8 mouse cellular contexts compared by ENCODE assay signal in the genomic region with DNA sequence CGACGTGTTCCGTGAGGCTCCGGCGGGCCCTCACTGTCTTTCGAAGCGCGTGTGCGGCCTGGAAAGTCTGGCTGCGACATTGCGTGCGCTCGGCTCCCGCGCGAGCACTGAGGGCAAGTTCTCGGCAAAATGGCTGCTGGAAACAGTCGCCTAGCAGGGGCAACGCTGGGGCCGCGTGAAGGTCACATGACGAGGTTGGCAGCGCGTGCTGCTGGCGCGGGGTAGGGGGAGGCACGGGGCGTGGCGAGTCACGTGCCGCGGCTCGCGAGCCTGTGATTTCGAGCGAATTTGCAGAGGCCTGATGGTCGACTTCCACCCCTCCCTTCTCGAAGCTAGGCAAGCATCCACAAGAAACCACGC. TPM values are rescaled to one million over a fixed set of nuclear protein-coding genes. Genes with fewer than 3 reads are reported as not detected.
DNase-seq lines count a peak whose midpoint lies in the region; ATAC-seq and TF ChIP-seq lines count a peak whose summit lies in the region.

No protein-coding gene starts in this region.

- H3K27me3 ChIP-seq in ES-Bruce4 (ENCODE audit: control insufficient read depth, insufficient read depth, low read length, poor library complexity, severe bottlenecking) = no peaks in the 10 kb centered on the region
- H3K27me3 ChIP-seq in forebrain, embryonic 14.5 days (replicated peaks; ENCODE audit: control insufficient read depth, insufficient read depth, low read length) = no peaks in the 10 kb centered on the region
- peaks cover 12% of the 10 kb centered on the region for H3K27me3 ChIP-seq in liver, embryonic 16.5 days (ENCODE audit: control insufficient read depth, insufficient read depth, low read depth, low read length)
- no peaks in the 10 kb centered on the region for H3K27me3 ChIP-seq in neural tube, embryonic 11.5 days (ENCODE audit: control insufficient read depth, insufficient read depth, low read length)
- no peaks in the 10 kb centered on the region for H3K27me3 ChIP-seq in stomach, postnatal 0 days (ENCODE audit: control insufficient read depth, insufficient read depth, low read length)

- intact Hi-C loops in heart, postnatal 10 days (cut with DNase I) = loop anchor here (1.0 to 5.0 kb wide), 3 partner anchors 23 to 74 kb away; no protein-coding TSS in a partner anchor

- peak; percentile 71 for ATAC-seq in cerebellum, adult (ENCODE audit: insufficient number of reproducible peaks, low FRiP score, low TSS enrichment)
- ATAC-seq in forebrain, embryonic 14.5 days = peak; percentile 96
- peak; percentile 64 for ATAC-seq in liver, embryonic 16.5 days (ENCODE audit: low read depth)
- ATAC-seq in neural tube, embryonic 11.5 days (ENCODE audit: insufficient read depth, low FRiP score, low TSS enrichment) = peak; percentile 91
- peak; percentile 91 for ATAC-seq in stomach, postnatal 0 days (ENCODE audit: low FRiP score, low TSS enrichment)

- 1% methylated on average over 35 of the region's 39 CpGs for WGBS in forebrain, embryonic 14.5 days
- under 1% methylated on average over 39 of the region's 39 CpGs for WGBS in liver, embryonic 16.5 days (ENCODE audit: insufficient replicate concordance)
- WGBS in neural tube, embryonic 11.5 days = 1% methylated on average over 39 of the region's 39 CpGs
- WGBS in stomach, postnatal 0 days = 1% methylated on average over 39 of the region's 39 CpGs

- no peak for TF ChIP-seq CTCF in ES-Bruce4 (IDR thresholded peaks at IDR 0.05; ENCODE audit: low read depth, low read length)
- TF ChIP-seq CTCF in stomach, postnatal 0 days (IDR thresholded peaks at IDR 0.05; ENCODE audit: low read depth) = no peak

- no peaks in the 10 kb centered on the region for H3K36me3 ChIP-seq in ES-Bruce4 (ENCODE audit: control insufficient read depth, insufficient read depth, low read length, poor library complexity, severe bottlenecking)
- H3K36me3 ChIP-seq in forebrain, embryonic 14.5 days (ENCODE audit: control insufficient read depth, insufficient read depth, low read length) = no peaks in the 10 kb centered on the region
- no peaks in the 10 kb centered on the region for H3K36me3 ChIP-seq in liver, embryonic 16.5 days (ENCODE audit: control insufficient read depth, insufficient read depth)
- H3K36me3 ChIP-seq in neural tube, embryonic 11.5 days (ENCODE audit: control insufficient read depth, insufficient read depth, low read length) = no peaks in the 10 kb centered on the region
- no peaks in the 10 kb centered on the region for H3K36me3 ChIP-seq in stomach, postnatal 0 days (ENCODE audit: control insufficient read depth, insufficient read depth, low read length)

- TF ChIP-seq POLR2A in ES-Bruce4 (IDR thresholded peaks at IDR 0.05; ENCODE audit: insufficient read depth, low read length) = no peak

- peak overlapping the region; percentile 58 for H3K4me3 ChIP-seq in ES-Bruce4 (ENCODE audit: low read depth, low read length)
- H3K4me3 ChIP-seq in forebrain, embryonic 14.5 days (ENCODE audit: low read depth, low read length) = peak overlapping the region; percentile 51
- H3K4me3 ChIP-seq in liver, embryonic 16.5 days (ENCODE audit: low read depth, low read length) = peak overlapping the region; percentile 66
- peak overlapping the region; percentile 46 for H3K4me3 ChIP-seq in neural tube, embryonic 11.5 days (ENCODE audit: low read depth, low read length)
- H3K4me3 ChIP-seq in stomach, postnatal 0 days (ENCODE audit: low read depth, low read length) = peak overlapping the region; percentile 49

- H3K9me3 ChIP-seq in ES-Bruce4 (replicated peaks; ENCODE audit: control insufficient read depth, insufficient read depth, low read length, poor library complexity, severe bottlenecking) = no peaks in the 10 kb centered on the region
- no peaks in the 10 kb centered on the region for H3K9me3 ChIP-seq in forebrain, embryonic 14.5 days (replicated peaks; ENCODE audit: control insufficient read depth, low read length)
- H3K9me3 ChIP-seq in liver, embryonic 16.5 days (replicated peaks; ENCODE audit: control insufficient read depth, low read length) = no peaks in the 10 kb centered on the region
- no peaks in the 10 kb centered on the region for H3K9me3 ChIP-seq in neural tube, embryonic 11.5 days (ENCODE audit: control insufficient read depth, low read length)
- H3K9me3 ChIP-seq in stomach, postnatal 0 days (ENCODE audit: control insufficient read depth, low read length) = no peaks in the 10 kb centered on the region

- H3K4me1 ChIP-seq in ES-Bruce4 (ENCODE audit: control insufficient read depth, insufficient read depth, low read length) = no peaks in the 10 kb centered on the region
- peaks cover 4% of the 10 kb centered on the region; the same call in 1 of the 2 replicates for H3K4me1 ChIP-seq in forebrain, embryonic 14.5 days (ENCODE audit: control insufficient read depth, insufficient read depth, low read length)
- peaks cover 13% of the 10 kb centered on the region for H3K4me1 ChIP-seq in liver, embryonic 16.5 days (ENCODE audit: control insufficient read depth, low read depth, low read length)
- 0 out of 2 replicates have a peak, but pooled peaks cover 3% of the 10 kb centered on the region for H3K4me1 ChIP-seq in neural tube, embryonic 11.5 days (ENCODE audit: control insufficient read depth, insufficient read depth, low read length)
- peaks cover 5% of the 10 kb centered on the region; the same call in 1 of the 2 replicates for H3K4me1 ChIP-seq in stomach, postnatal 0 days (replicated peaks; ENCODE audit: control insufficient read depth, insufficient read depth)

- H3K9ac ChIP-seq in ES-Bruce4 (ENCODE audit: low read depth, poor library complexity, severe bottlenecking) = peak overlapping the region; percentile 41
- H3K9ac ChIP-seq in forebrain, embryonic 14.5 days (ENCODE audit: low read length) = peak overlapping the region; percentile 67
- peak overlapping the region; percentile 57 for H3K9ac ChIP-seq in liver, embryonic 16.5 days (ENCODE audit: low read depth, low read length)
- peak overlapping the region; percentile 69 for H3K9ac ChIP-seq in neural tube, embryonic 11.5 days (ENCODE audit: low read length)
- peak overlapping the region; percentile 69 for H3K9ac ChIP-seq in stomach, postnatal 0 days (ENCODE audit: low read length)

- peak; percentile 94 for DNase-seq in forebrain, embryonic 14.5 days (ENCODE audit: low spot score)
- DNase-seq in heart, postnatal 10 days = peak; percentile 90 to 91
- DNase-seq in kidney, postnatal 4 days = peak; percentile 85 to 91
- DNase-seq in neural tube, embryonic 11.5 days (ENCODE audit: low spot score) = peak; percentile 89
- peak; percentile 81 for DNase-seq in stomach, postnatal 0 days (ENCODE audit: low spot score)

- TF ChIP-seq EP300 in ES-Bruce4 (IDR thresholded peaks at IDR 0.05; ENCODE audit: insufficient read depth, low read depth, low read length) = peak; percentile 73; the same call in 1 of the 2 replicates
- TF ChIP-seq EP300 in stomach, postnatal 0 days (optimal IDR thresholded peaks at IDR 0.05) = no peak

- H3K4me2 ChIP-seq in forebrain, embryonic 14.5 days (ENCODE audit: low read length) = peak overlapping the region; percentile 88
- H3K4me2 ChIP-seq in liver, embryonic 16.5 days (ENCODE audit: low read depth, low read length) = peak overlapping the region; percentile 93
- H3K4me2 ChIP-seq in neural tube, embryonic 11.5 days (ENCODE audit: low read depth) = peak overlapping the region; percentile 79
- peak overlapping the region; percentile 86 for H3K4me2 ChIP-seq in stomach, postnatal 0 days (replicated peaks; ENCODE audit: low read depth)

- no peak overlapping the region for H3K27ac ChIP-seq in ES-Bruce4 (ENCODE audit: insufficient read depth, low read length)
- H3K27ac ChIP-seq in forebrain, embryonic 14.5 days (ENCODE audit: low read depth, low read length) = peak overlapping the region; percentile 77
- no peak overlapping the region for H3K27ac ChIP-seq in liver, embryonic 16.5 days (ENCODE audit: low read length)
- peak overlapping the region; percentile 49; the same call in 1 of the 2 replicates for H3K27ac ChIP-seq in neural tube, embryonic 11.5 days (ENCODE audit: low read depth, low read length)
- peak overlapping the region; percentile 74 for H3K27ac ChIP-seq in stomach, postnatal 0 days (replicated peaks)

RNA-seq across cellular contexts. Expression of a gene that starts 23.9 kb away (rescaled TPM):
- polyA plus RNA-seq in ES-Bruce4 (2011; ENCODE audit: insufficient read depth, insufficient read length, low read depth, missing spikeins) = 137 and 147 TPM in 2 replicates
- polyA plus RNA-seq in forebrain, embryonic 14.5 days (2014; fragmentation: Nextera tagmentation; extraction: Ambion mirVana) = 23.6 and 32.3 TPM in 2 replicates
- 10 to 100 TPM; 53.2 to 54.4 TPM for total RNA-seq in heart, postnatal 10 days (2021)
- 6.1 TPM in 2 replicates for polyA plus RNA-seq in liver, embryonic 16.5 days (2015; fragmentation: Nextera tagmentation; extraction: Ambion mirVana)
- 31.0 and 36.3 TPM in 2 replicates for polyA plus RNA-seq in neural tube, embryonic 11.5 days (2014; fragmentation: Nextera tagmentation; extraction: Ambion mirVana)
- 9.4 TPM in 2 replicates for polyA plus RNA-seq in stomach, postnatal 0 days (2015; fragmentation: Nextera tagmentation; extraction: Ambion mirVana)

Comparison
In these comparisons a context has a peak if more than half of its experiments do, and no peak if none do; other contexts are left out.
1. H3K27ac ChIP-seq: peak in forebrain, embryonic 14.5 days (single experiment), neural tube, embryonic 11.5 days (single experiment) and stomach, postnatal 0 days (single experiment); none in ES-Bruce4 (single experiment) and liver, embryonic 16.5 days (single experiment).
2. Peak in every context shown above with its lines, with median percentiles within 50 percentile points of each other: H3K4me3 ChIP-seq, H3K9ac ChIP-seq, ATAC-seq, DNase-seq and H3K4me2 ChIP-seq.